Mouse (Mus musculus) MEL (cell line): ENCODE results near the gene Cdk12.

Experiments
- CHD1 ChIP-seq: IDR thresholded peaks from 2 replicates; pipeline ENCODE4 v1.6.1; 2012; ENCODE audit warnings: low read depth, mild to moderate bottlenecking, inconsistent platforms, low read length, improper control_type of control experiment
- CTCF ChIP-seq, 3 experiments: IDR thresholded peaks in 2 of 3; conservative IDR thresholded peaks in 1 of 3; 2 replicates each; pipeline ENCODE4 v1.5.1; 2011 to 2012; ENCODE audit warnings: low read length in 3 of 3, low read depth in 2 of 3, mild to moderate bottlenecking in 2 of 3, improper control_type of control experiment in 1 of 3, inconsistent platforms in 1 of 3, mixed read lengths in 1 of 3, moderate library complexity in 1 of 3; ENCODE audit not compliant: control insufficient read depth in 1 of 3, insufficient read depth in 1 of 3, poor library complexity in 1 of 3, severe bottlenecking in 1 of 3
- MXI1 ChIP-seq: IDR thresholded peaks from 2 replicates; pipeline ENCODE4 v1.6.1; 2011; ENCODE audit warnings: mild to moderate bottlenecking, low read depth, low read length, improper control_type of control experiment

DNA sequence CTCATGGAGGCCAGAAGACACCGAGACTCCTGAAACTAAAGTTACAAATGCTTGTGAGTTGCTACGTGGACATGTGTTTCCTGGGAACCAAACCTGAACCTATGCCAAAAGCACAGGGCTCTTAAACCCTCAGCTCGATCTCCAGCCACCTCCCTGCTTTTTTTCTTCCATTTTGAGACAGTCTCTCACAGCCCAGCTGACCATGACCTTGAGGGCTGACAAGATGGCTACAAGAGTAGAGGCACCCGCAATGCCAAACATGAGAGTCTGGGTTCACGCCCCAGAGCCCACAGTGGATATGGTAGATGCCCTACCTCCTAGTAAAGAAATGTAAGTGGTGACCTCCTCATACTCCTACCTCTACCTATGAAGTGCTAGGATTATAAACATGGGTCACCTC, 12.0 kb upstream of the Cdk12 start:
- TF ChIP-seq MXI1 (no peak), CTCF (IDR thresholded peaks at IDR 0.05 in 2 of 3, conservative IDR thresholded peaks at IDR 0.05 in 1 of 3; ENCODE audit: control insufficient read depth in 1 of 3, insufficient read depth in 1 of 3, low read depth in 2 of 3, low read length in 3 of 3, poor library complexity in 1 of 3, severe bottlenecking in 1 of 3) (no peak), CHD1 (no peak)
